Mouse (Mus musculus): ENCODE results near the gene Gse1.

The Gse1 gene

DNA sequence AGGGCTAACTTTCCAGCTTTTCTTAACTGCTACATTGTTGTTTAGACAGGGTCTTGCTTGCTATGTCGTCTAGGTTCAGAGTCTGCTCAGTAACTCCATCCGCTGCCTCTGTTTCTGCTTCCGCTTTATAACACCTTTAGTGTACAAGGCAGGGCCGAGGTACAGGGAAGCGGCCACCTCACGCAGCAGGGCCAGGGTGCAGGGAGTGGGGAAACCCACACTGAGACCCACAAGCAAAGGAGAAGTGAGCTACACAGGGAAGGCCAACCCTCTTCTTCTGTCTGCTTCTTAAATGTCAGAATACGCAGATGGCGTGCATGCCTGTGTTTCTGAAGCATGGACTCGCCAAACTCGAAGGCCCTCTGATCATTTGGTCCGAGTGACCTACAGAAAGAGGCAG is 250.5 kb downstream of the Gse1 start:
- no peak for DNase-seq (ENCODE audit: low read depth, low spot score)

DNA sequence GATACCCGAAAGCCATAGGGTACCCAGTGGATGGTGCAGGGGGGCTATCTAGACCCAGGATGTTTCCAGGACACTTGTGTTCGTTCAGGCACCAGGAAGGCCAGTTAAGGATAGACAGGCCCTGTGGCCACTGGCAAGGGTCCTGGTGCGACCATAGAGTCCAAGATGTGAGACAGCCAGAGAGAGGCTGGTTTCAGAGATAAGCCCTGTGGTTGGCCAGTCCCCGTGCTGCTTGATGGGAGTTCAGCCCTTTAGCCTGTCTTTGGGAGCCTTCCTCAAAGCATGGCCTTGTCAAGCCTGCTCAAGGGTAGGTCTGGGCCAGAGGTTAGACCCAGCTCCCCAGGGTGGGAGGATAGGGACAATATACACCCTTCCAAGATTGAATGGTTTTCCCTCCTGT is 251.4 kb downstream of the Gse1 start:
- DNase-seq (ENCODE audit: low read depth, low spot score): no peak

DNA sequence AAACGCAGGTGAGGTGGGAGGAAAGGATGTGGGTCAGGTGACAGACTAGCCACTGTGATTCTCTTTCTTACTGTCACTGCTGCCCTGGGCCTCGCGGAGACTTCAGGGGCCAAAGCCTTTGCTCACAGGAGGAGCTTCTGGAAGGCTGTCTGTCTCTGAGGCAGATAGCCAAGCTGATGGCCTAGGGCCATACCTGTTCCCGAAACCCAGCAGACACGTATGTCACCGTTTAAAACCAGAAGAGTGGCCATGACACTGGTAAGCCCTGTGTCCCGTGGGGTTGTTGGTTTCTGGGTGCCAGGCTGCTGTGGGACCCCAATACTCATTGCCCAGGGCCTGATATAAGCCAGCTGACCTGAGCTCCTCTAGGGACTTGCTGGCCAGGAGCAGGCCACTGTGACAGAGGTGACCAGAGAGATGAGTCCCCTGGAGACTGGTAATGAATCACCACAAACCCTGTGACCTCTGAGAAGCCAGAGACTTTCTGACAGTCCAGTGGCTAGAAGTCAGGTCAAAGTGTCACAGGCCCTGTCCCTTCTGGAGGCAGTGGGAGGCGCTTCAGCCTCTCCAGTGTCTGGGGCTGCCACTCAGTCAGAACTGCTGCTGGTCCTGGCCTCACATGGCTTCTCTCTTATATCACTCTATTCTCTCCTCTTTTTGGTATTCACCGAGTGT is 253.9 kb downstream of the Gse1 start:
- DNase-seq (ENCODE audit: low read depth, low spot score): no peak

DNA sequence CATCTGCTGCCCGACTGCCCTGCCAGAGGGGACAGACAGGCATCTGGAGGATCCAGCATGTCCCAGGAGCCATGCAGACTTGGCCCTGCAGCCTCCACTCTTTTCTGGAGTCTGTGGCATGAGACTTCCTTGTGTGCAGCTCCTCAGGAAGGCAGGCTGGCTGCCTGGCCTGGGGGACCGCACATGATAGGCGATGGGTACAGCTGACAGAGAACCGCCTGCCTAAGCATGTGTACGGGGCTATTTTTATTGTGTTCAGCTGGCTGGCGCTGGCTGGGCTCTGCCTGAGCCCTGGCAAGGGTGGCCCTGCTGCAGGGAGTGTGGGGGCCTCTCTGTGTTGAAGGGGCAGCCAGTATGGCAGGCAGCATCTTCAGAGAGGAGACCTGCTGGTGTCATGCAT is 256.2 kb downstream of the Gse1 start:
- no peak for DNase-seq (ENCODE audit: low read depth, low spot score)

DNA sequence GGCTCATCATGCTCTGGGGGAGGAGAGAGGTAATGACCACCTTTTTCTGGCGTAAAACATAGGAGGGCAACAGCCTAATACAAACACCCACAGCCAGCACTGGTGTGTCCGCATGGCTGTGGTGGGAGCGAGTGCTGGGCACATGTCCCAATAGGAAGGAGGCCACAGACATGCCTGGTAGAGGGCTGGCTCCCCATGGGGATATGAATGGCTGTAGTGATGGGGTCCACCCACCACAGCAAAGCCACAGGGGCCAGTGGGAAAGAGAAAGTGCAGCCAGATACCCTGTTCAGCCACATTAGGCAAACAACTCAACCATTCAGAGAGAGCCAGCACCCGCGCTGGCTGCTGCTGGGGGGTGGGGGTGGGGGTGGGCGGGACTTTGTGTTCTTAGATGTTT is 256.9 kb downstream of the Gse1 start:
- no peak for DNase-seq (ENCODE audit: low read depth, low spot score)

DNA sequence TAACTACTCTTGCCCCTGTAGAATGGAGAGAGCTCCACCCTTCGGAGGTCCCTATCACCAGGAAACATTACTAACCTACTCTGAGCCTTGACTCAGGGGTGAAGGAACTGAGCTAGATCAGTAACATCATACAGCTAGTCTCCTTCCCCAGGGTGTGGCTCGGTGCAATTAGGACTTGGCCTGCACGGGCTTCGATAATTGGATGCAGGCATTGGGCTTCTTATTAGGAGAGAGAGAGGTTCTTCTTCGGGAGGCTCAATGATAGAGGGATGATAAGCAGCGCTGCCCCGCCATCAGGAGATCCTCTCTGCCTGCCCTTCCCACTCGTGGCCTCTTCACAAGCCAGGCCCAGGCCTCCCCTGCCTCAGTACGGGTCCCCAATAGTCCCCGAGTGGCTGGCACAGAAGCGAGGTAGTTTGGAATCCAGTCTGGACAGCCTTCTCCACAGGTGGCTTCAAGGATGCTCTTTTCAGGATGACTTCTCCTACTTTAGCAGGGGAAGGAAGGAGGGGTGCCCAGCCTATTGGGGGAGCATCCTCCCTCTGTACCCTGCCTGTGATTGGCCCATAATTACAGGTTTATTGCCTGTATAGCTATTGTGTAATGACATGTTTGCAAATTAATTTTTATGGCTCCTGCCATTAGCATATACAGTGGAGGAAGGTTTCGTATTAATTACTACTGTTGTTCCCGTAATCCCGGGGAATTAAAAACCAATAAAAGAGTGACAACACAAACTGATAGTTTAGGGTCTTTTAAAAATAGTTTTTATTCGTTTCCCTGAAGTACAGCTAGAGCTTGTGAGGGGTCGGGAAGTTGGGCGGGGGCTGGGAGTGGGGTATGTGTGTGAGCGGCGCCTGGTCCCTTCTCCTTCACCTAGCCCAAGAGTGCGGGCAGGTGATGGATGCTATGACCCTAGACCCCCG is 257.6 kb downstream of the Gse1 start:
- DNase-seq (ENCODE audit: low read depth, low spot score): no peak

DNA sequence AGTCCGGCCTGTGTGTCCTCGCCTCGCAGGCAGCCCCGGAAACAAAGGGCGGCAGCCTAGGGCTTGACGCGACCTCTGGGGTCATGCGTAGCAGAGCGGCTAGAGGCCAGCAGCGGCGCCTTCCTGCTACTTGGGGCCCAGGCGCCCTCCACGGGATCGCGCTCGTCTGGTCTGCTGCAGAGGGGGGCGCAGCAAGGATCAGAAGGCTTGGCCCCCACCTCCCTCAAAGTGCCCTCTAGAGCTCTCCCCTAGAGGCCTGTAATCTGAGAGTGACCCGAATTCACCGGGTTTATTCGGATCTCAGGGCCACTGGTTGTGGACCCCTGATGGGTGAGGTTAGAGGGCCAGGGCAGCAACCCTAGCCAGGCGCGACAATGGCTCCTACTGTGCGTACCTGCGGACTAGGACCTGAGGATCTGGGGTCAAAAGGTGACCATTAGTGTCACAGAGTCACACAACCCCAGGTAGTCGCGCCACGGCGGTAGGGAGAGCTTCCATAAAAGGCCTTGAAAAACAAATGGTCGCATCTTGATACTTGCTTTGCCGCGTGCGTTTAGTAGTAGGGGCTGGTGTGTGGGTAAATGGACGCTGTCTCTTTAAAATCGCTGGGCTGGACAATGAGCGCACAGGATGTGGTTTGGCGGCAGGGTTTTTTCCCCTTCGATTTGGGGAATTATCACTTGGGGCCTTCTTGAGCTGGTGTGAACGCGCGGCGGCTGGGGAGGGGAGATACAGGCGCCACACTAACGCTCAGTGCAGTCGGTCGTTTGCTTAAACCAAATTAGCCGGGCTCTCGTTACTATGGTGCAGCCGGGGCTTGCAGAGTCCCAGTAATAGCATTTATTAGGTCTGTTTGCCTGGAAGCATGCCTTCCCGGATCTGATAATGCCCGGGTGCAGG is 258.5 kb downstream of the Gse1 start:
- DNase-seq (ENCODE audit: low read depth, low spot score): no peak

DNA sequence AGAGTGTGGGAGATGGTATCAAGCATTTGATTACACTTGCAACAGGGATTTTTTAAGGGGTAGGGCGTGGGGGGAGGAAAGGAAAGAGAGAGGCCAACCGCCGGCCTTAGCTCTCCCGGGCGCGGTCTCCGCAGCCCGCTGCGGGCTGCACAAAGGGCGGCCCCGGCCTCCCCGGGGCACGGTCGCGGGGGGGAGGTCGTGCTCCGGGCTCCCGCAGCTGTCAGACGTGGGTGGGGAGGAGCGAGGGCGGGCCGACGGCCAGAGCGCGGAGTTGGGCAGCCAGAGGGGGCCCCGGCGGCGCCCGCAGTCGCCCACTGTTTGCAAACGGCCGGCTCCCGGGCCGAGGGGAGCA is 259.1 kb downstream of the Gse1 start:
- no peak for DNase-seq (ENCODE audit: low read depth, low spot score)

DNA sequence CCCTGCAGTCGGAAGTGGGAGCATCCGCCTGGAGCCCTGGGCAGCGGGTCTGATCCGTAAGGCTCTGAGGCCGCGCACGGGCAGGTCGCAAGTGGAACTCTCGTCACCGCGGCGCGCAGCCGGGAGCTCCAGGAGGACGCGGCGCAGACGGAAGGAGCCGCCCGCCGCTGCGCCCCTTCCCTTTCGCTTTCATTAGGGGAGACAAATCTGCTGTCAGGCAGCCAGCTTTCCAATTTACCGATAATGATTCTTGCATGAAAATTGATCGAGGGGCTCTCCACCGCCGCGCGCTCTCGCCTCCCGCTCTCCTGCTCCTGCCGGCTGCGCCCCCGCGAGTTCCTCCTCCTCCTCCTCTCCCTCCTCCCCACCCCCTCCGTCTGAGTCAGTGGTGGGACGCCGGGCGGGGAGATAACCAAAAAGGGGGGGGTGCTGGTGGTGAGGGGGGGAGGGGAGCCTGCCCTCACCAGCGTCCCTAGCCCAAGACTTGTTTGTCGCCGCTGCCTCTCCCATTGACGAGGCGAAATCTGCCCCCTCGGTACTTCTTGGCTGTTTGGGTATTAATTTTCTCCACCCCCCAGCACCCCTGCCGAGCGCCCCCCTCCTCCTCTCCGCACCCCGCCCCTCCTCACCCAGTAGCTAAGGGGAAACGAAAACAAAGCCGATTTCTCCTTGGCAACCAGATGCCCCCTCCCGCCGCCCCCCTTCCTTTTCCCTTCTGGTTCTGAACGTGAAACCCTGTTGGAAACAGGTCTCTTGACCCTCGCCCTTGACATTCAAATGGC is 259.7 kb downstream of the Gse1 start:
- no peak for DNase-seq (ENCODE audit: low read depth, low spot score)

DNA sequence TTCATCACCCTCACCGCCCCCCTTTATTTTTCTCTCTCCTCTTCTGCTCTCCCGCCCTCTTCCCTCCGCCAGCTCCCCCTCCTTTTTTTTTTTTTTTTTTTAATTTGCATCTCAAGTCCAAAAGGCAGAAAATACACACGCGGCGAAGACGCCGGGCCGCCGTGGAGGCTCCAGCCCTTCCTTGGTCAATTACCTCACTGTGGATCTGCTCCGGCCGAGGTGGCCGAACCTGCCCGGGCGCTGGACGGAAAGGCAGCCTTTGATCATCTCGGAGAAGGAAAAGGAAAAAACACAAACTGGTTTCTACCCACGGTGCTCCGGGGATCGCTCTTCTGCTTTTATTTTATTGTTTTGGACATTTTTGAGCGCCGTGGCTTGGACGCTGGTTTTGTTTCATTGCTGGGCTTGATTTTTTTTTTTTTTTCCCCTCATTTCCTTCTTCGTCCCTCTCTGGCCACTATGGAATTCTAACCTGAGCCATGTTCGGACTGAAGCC is 260.4 kb downstream of the Gse1 start:
- no peak for DNase-seq (ENCODE audit: low read depth, low spot score)

DNA sequence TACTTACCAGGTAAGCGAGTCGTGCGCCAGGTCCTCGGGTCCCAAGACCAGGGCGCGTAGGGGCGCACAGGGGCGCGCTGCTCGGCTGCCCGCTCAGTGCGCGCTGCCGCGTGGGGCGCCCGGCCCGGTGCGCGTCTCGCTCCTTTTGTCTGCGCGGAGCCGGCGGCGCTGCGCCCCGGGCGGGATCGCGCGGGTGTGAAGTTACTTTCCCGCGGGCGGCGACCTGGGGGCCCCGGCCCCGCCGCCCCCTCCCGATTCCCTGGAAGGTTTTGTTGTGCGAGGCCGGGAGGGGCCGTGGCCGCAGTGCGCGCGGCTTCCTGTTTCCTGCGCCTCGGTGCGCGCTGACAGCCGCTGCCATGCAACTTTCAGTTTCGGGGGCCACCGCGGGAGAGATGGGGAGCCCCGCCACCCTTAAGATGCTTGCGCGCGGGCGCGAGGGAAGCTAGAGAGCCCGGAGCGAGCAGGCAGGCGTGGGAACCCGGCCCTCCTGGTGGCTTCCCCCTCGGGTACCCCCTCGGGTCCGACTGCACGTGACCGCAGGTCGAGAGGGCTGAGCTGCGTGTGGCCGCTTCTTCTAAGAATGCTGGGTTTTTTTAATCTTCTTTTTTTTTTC is 261.0 kb downstream of the Gse1 start:
- no peak for DNase-seq (ENCODE audit: low read depth, low spot score)

DNA sequence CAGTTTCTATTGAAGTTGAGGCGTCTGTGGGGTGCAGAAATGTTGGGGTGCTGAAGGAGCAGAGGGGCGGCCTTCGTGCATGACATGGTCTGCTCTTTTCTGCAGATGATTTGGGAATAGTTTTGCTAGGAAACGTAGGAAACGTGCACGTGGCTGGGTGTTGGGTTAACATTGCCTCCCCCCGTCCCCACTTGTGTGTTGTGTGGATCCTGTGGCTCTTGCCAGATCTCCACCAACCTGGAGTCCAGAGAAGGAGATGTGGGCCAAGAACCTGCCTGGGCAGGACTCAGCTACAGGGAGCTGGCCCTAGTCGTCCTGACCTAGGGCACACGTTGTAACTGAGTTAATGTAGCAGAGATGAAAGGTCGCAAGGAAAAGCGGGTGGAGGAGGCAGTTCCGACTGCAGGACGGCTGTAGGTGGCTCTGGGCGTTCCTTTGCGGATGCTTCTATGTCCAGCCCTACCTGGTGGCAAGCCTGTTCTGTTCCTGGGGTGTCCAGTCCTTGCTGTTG is 261.6 kb downstream of the Gse1 start:
- DNase-seq (ENCODE audit: low read depth, low spot score): no peak

DNA sequence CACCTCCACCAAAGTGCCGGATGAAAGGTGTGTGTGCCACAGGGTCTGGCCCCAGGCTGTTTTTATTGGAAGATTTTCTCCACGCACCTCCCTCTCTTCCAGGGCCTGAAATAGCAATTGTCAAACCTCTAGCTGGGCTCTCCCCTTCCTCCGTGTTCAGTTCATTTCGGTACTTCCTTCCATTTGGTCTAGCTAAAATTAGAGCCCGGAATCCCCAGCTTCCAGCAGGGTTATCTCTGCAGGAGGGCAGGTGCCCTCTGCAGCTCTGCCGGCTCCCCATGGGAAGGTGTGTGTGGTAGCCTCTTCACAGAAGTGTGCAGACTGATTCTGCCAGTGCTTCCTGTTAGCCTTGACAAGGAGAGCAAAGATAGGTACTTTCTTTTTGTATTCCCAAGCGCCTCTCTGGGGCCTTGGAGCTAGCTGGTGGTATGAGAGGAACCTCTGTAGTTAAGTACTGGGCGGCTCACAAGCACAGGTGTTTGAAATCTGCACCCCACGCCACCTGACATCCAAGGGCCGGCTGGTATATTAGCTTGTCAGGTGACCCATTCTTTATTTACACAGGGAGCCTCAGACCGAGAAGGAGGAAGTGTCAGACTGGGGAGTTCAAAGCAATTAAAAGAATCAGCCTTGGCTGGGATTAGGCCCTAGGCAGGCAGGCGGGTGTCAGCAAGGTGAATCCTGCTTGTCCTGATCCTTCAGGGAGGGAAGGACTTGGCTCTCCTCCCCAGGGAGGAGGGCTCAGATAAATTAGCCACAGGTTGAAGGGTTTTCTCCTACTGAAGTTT is 262.3 kb downstream of the Gse1 start:
- no peak for DNase-seq (ENCODE audit: low read depth, low spot score)

DNA sequence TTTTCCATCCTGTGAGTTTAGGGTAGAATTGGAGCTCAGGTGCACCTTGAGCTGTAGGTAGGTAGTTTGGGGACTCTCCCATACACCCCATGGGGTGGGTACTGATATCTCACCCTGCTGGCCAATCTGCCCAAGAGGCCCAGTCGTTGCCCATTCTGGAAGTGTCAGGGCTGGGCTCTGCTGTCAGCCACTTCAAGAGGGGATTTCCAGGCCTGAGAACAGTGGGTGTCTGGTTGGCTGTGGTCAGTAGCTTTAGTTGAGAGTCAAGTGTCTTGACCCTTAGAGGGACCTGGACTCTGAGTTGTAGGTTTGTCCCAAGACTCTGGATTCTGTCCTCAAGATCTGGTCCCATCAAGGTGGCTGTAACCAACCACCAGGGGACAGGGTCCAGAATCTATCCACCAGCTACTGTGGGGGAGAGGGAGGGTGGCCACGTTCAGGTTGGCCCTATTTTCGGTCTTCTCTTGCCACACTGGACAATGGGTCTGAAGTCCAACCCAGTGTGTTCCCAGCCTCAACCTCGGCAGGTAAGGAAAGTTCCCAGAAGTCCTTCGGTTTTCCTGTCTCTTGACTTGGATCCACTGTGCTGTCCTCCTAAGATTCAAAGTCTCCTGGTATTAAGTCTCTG is 263.0 kb downstream of the Gse1 start:
- DNase-seq (ENCODE audit: low read depth, low spot score): no peak

DNA sequence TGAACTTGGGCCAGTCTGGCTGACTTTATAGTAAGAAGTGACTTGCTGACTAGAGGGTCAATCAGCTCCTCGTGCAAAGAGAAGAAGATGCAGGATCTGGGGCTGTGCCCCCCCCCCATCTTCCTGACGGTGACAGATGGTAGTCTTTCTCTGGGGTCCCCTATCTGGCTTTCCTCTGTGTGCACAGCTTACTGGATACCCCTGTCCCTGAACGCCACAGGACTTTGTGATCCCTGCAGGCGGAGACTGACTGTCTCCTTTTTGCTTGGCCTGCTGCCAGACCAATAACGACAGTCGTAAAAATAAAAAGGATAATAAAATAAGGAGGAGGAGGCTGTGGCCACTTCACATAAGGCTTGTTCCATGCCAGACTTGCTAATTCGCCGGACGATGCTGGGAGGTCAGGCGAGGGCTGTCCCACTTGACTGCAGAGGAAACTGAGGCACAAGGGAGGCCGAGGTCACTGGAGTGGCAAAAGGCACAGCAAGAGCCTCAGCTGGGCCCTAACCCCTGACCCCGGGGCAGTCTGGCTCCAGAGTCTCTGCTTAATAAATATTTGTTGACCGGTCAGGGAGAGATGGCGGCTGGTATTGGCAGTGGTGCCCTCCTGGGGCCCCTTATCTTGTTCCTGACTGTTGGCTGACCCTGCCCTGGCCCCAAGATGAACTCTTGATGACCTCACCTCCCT is 264.1 kb downstream of the Gse1 start:
- no peak for DNase-seq (ENCODE audit: low read depth, low spot score)

DNA sequence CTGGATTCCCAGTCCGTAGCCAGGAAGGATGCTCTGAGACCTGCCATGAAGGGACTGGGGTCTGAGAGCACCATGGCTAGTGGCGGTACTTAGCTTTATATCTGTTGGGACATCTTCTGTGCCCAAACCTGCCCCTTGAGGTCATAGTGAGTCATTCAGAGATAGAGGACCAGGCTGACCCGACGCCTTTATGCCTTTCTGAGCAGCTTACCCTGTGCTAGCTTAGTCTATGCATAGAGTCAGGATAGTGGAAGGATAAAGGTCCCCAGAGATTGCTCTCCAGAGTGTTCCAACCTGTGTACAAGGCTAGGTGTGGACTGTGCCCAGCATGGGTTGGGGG is 264.6 kb downstream of the Gse1 start:
- no peak for DNase-seq (ENCODE audit: low read depth, low spot score)

DNA sequence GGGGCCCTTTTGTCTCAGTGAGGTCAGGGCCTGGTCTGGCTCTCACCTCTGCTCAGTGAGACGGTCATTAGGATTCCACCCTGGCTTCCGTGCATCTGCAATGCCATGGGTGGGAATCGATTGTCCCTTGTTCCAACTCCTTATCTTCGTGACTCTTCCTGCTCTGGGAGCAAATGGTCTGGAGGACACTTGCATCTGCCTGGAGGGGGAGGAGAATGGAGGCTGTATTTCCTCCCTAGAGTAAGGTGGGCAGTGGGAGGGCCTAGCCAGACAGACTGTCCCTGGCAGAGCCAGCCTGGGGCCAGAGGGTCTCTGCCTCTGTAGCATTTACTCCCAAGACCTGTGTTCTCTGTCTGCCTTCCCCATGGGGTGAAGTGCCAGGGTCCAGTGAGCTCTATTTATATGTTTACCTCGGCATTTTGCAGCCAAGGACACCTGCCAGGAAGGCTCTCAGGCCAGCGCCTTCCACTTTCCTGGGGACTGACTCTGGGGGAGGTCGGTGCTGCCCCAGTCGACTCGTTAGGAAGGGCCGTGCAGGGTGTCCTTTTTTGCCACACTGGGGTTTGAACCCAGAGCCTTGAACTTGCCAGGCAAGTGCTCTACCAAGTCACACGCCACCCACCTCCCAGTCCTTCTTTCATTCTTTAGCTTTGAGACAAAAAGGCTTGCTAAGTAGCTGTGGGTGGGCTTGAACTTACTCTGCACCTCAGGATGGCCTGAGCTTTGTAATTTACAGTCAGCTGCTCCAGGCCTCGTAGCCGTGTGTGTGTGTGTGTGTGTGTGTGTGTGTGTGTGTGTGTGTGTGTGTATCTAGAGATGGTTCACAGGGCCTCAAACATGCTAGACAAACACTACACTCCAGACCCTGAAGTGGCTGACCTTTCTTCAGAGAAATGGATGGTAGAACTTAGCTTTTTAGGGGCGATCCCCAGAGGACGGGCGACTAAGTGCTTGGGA is 265.5 kb downstream of the Gse1 start:
- DNase-seq (ENCODE audit: low read depth, low spot score): no peak

DNA sequence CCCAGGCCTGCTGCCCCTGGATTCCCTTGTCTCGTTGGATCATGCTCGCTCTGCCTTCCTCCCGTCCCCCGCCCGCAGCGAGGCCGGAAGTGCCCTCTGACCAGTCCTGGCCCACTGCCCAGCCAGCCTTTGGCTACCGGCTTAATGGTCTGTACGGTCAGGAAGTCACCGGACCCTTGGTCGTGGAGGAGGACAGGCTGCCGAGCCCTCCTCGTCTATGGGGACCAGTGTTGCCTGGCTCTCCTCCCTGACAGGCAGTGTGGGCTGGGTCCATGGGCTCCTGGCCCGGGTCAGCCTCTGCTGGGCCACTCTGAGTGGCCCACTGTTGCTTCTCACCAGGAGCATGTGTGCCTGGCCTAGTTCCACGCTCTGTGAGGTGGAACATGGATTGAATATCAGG is 266.6 kb downstream of the Gse1 start:
- no peak for DNase-seq (ENCODE audit: low read depth, low spot score)

Data from c-Kit-negative CD71-positive TER-119-positive erythroid progenitor cells, embryonic 14.5 days (primary cell).